In genomic region chr2:171920960-171921359, GRCm38 (mm10) we compare ENCODE assay signal across 17 mouse cellular contexts.
"Had no signal": no experiment of that assay in that cellular context is flagged by ENCODE, and none has a peak within 500 bp of the region (broad histone marks: within the 10 kb centered on the region; RNA-seq: fewer than 3 reads in every experiment).

No protein-coding gene starts in this region.

- H3K9me3 ChIP-seq: limb, embryonic 15.5 days; midbrain, embryonic 12.5 days; neural tube, embryonic 15.5 days had no signal

- ATAC-seq: inflammation-experienced regulatory T-cells, adult 6 months; intestine, postnatal 0 days; liver, embryonic 12.5 days; midbrain, embryonic 16.5 days had no signal

- H3K4me1 ChIP-seq: limb, embryonic 15.5 days; liver, embryonic 12.5 days; midbrain, embryonic 12.5 days; neural tube, embryonic 15.5 days had no signal

- DNase-seq: kidney, adult 9 months; kidney, postnatal 36 days; lung, embryonic 14.5 days; lung, postnatal 10 days; lung, postnatal 4 days; spleen, adult 18-20 months; thymus, adult 2 months; thymus, postnatal 25 days had no signal

- H3K4me3 ChIP-seq: layer of hippocampus, adult 2 months; left cerebral cortex, adult 2 months; limb, embryonic 15.5 days; liver, embryonic 12.5 days; midbrain, embryonic 12.5 days; neural tube, embryonic 15.5 days had no signal

- H3K27me3 ChIP-seq: limb, embryonic 15.5 days; liver, embryonic 12.5 days; midbrain, embryonic 12.5 days; neural tube, embryonic 15.5 days had no signal

- H3K36me3 ChIP-seq: limb, embryonic 15.5 days; liver, embryonic 12.5 days; midbrain, embryonic 12.5 days; neural tube, embryonic 15.5 days had no signal
